Mouse (Mus musculus) Patski (cell line): ENCODE data around the gene Colq. TPM values are rescaled to one million over a fixed set of nuclear protein-coding genes. Genes with fewer than 3 reads are reported as not detected.
A peak's percentile ranks its signal among the peaks of the same experiment; 100 is the strongest.

Experiments used
- ATAC-seq: fragments of 100-300 bp; one replicate; pipeline ENCODE4 v1.8.0; 2021
- CTCF ChIA-PET: fragments of 350-600 bp; sonication (Branson Sonifier 250); formaldehyde crosslinking; loops from one replicate; lab custom pipeline; 2022; ENCODE audit warnings: inconsistent platforms; lab: Charles Lee
- POLR2A ChIA-PET: fragments of 350-600 bp; sonication (Branson Sonifier 250); formaldehyde crosslinking; loops from one replicate; lab custom pipeline; 2022; ENCODE audit warnings: antibody characterized with exemption, inconsistent platforms; lab: Charles Lee
- DNase-seq: peaks from one replicate; pipeline ENCODE4 v3.0.0-alpha.2; 2011; ENCODE audit warnings: low read depth, low spot score
- H3K27me3 ChIP-seq: fragments of 371-371 bp; one replicate; pipeline ENCODE4 v1.5.1; 2021
- CTCF ChIP-seq: fragments of 100-300 bp; IDR thresholded peaks from one replicate; pipeline ENCODE4 v1.5.1; 2021
- in situ Hi-C: fragments of 300-500 bp; cut with MboI; formaldehyde crosslinking; loops from 3 replicates; pipeline ENCODE4 v1.11.1; 2018; ENCODE audit warnings: low pct_unique_long_range_greater_than_20kb, mixed read lengths
- polyA plus RNA-seq: library from polyadenylated mRNA; unstranded; gene quantifications from one replicate; pipeline ENCODE4 v1.2.3, GENCODE M21; 2021

The Colq gene
- polyA plus RNA-seq, 1 experiment from 2014 or later: not detected

- CTCF ChIA-PET: interaction anchor here (1.1 kb wide), 1 partner anchor 10 kb away, joined by 5 read pairs; no protein-coding TSS in a partner anchor
- POLR2A ChIA-PET: no interaction called here
- DNase-seq (no peak), ATAC-seq (no peak)
- in situ Hi-C loops: no loop called here
- no peaks in the 10 kb centered on the region for H3K27me3 ChIP-seq
- TF ChIP-seq CTCF: no peak
These were observed 16.1 kb downstream of the Colq start for GRCm38 (mm10) chr14:31574903-31575665.

GRCm38 (mm10) chr14:31572561-31573175, 18.5 kb downstream of the Colq start:
- no peaks in the 10 kb centered on the region for H3K27me3 ChIP-seq
- ATAC-seq: no peak
- ChIA-PET CTCF (no interaction called here), POLR2A (no interaction called here)
- no peak for TF ChIP-seq CTCF
- no peak for DNase-seq
- in situ Hi-C loops: no loop called here

GRCm38 (mm10) chr14:31571419-31571818, 19.7 kb downstream of the Colq start:
- ChIA-PET POLR2A (interaction anchor here (0.8 kb wide), 1 partner anchor 34 kb away, joined by 3 read pairs; no protein-coding TSS in a partner anchor), CTCF (no interaction called here)
- TF ChIP-seq CTCF: no peak
- ATAC-seq (no peak), DNase-seq (no peak)
- in situ Hi-C loops: no loop called here
- no peaks in the 10 kb centered on the region for H3K27me3 ChIP-seq

GRCm38 (mm10) chr14:31570131-31570951, 20.8 kb downstream of the Colq start:
- in situ Hi-C loops: no loop called here
- no peak for ATAC-seq
- POLR2A ChIA-PET: no interaction called here
- CTCF ChIA-PET: no interaction called here
- DNase-seq: no peak
- no peaks in the 10 kb centered on the region for H3K27me3 ChIP-seq
- TF ChIP-seq CTCF: no peak

GRCm38 (mm10) chr14:31569151-31569631, 22.0 kb downstream of the Colq start:
- ATAC-seq (no peak), DNase-seq (peak; percentile 51)
- TF ChIP-seq CTCF: no peak
- in situ Hi-C loops: no loop called here
- POLR2A ChIA-PET: interaction anchor here (0.8 to 1.0 kb wide), 2 partner anchors 10 to 50 kb away, joined by 3 to 4 read pairs; no protein-coding TSS in a partner anchor
- no peaks in the 10 kb centered on the region for H3K27me3 ChIP-seq
- CTCF ChIA-PET: interaction anchor here (0.7 kb wide), 1 partner anchor 9 kb away, joined by 3 read pairs; no protein-coding TSS in a partner anchor

GRCm38 (mm10) chr14:31565478-31566212, 25.5 kb downstream of the Colq start:
- in situ Hi-C loops: no loop called here
- no peak for TF ChIP-seq CTCF
- ATAC-seq (no peak), DNase-seq (no peak)
- ChIA-PET CTCF (interaction anchor here (0.9 kb wide), 1 partner anchor 9 kb away, joined by 5 read pairs; no protein-coding TSS in a partner anchor), POLR2A (no interaction called here)
- H3K27me3 ChIP-seq: no peaks in the 10 kb centered on the region

- in situ Hi-C loops: no loop called here
- H3K27me3 ChIP-seq: no peaks in the 10 kb centered on the region
- no peak for ATAC-seq
- TF ChIP-seq CTCF: no peak
- POLR2A ChIA-PET: no interaction called here
- no peak for DNase-seq
- CTCF ChIA-PET: interaction anchor here (0.9 kb wide), 2 partner anchors 10 to 25 kb away, joined by 3 to 5 read pairs; no protein-coding TSS in a partner anchor
These were observed 26.5 kb downstream of the Colq start for GRCm38 (mm10) chr14:31564452-31565179.

GRCm38 (mm10) chr14:31560886-31561285, 30.3 kb downstream of the Colq start:
- in situ Hi-C loops: no loop called here
- ATAC-seq (no peak), DNase-seq (no peak)
- ChIA-PET POLR2A (no interaction called here), CTCF (interaction anchor here (1.1 kb wide), 1 partner anchor 9 kb away, joined by 3 read pairs; no protein-coding TSS in a partner anchor)
- peaks cover 7% of the 10 kb centered on the region for H3K27me3 ChIP-seq
- no peak for TF ChIP-seq CTCF

GRCm38 (mm10) chr14:31559216-31559615, 31.9 kb downstream of the Colq start:
- peaks cover 7% of the 10 kb centered on the region for H3K27me3 ChIP-seq
- no peak for TF ChIP-seq CTCF
- POLR2A ChIA-PET: interaction anchor here (0.9 kb wide), 1 partner anchor 10 kb away, joined by 3 read pairs; no protein-coding TSS in a partner anchor
- in situ Hi-C loops: no loop called here
- DNase-seq (no peak), ATAC-seq (no peak)
- CTCF ChIA-PET: no interaction called here
